Mouse (Mus musculus) embryonic facial prominence, embryonic 10.5 days (tissue): Measurements from ENCODE around the gene Tenm3. TPM values are rescaled to one million over a fixed set of nuclear protein-coding genes. Genes with fewer than 3 reads are reported as not detected.
A peak's percentile ranks its signal among the peaks of the same experiment; 100 is the strongest.

Experiments used
- DNase-seq: peaks from one replicate; pipeline ENCODE4 v3.0.0-alpha.2; 2017; ENCODE audit warnings: low spot score
- H3K27ac ChIP-seq: fragments of 300-500 bp; sonication (generic); replicated peaks from 2 replicates; pipeline ENCODE4 v1.5.1; 2016; ENCODE audit warnings: mild to moderate bottlenecking
- H3K27me3 ChIP-seq: fragments of 300-500 bp; sonication (generic); replicated peaks from 2 replicates; pipeline ENCODE4 v1.6.1; 2016; ENCODE audit warnings: low read depth, mild to moderate bottlenecking; ENCODE audit not compliant: poor library complexity, severe bottlenecking
- H3K36me3 ChIP-seq: fragments of 300-500 bp; sonication (generic); replicated peaks from 2 replicates; pipeline ENCODE4 v1.6.1; 2016; ENCODE audit warnings: mild to moderate bottlenecking, moderate library complexity
- H3K4me1 ChIP-seq: fragments of 300-500 bp; sonication (generic); 2 replicates; pipeline ENCODE4 v1.6.1; 2016
- H3K4me3 ChIP-seq: fragments of 300-500 bp; sonication (generic); 2 replicates; pipeline ENCODE4 v1.5.1; 2016; ENCODE audit warnings: mild to moderate bottlenecking, moderate library complexity
- H3K9me3 ChIP-seq: fragments of 300-500 bp; sonication (generic); 2 replicates; pipeline ENCODE4 v1.6.1; 2016; ENCODE audit warnings: mild to moderate bottlenecking
- WGBS: fragments of 180-500 bp; shearing (Covaris S2); methylation state at CpG from one replicate; pipeline ENCODE4 v1.1.7; 2016; 5-methylcytosine and 5-hydroxymethylcytosine counted together
- polyA plus RNA-seq: library from polyadenylated mRNA; unstranded; fragments of >200 nt; fragmentation: Nextera tagmentation; extraction: Ambion mirVana; gene quantifications from 2 replicates; pipeline ENCODE4 v1.2.1, GENCODE M21; 2016

The Tenm3 gene
- polyA plus RNA-seq, 1 experiment from 2014 or later = 44.0 TPM

- peaks cover 24% of the 10 kb centered on the region for H3K4me1 ChIP-seq
- no peak for DNase-seq
- no peak overlapping the region for H3K27ac ChIP-seq
- no peaks in the 10 kb centered on the region for H3K27me3 ChIP-seq
- H3K4me3 ChIP-seq = no peak overlapping the region
- 85% methylated on average over 11 of the region's 11 CpGs for WGBS
- H3K36me3 ChIP-seq = peaks cover 33% of the 10 kb centered on the region
- H3K9me3 ChIP-seq = no peaks in the 10 kb centered on the region
Observed at GRCm38 (mm10) chr8:48313210-48313984, 530.4 kb downstream of the Tenm3 start.

- peaks cover 24% of the 10 kb centered on the region for H3K4me1 ChIP-seq
- no peaks in the 10 kb centered on the region for H3K27me3 ChIP-seq
- no peak overlapping the region for H3K27ac ChIP-seq
- WGBS = 90% methylated on average over 3 of the region's 3 CpGs
- no peak overlapping the region for H3K4me3 ChIP-seq
- DNase-seq = no peak
- H3K36me3 ChIP-seq = peaks cover 32% of the 10 kb centered on the region
- H3K9me3 ChIP-seq = no peaks in the 10 kb centered on the region
Observed at GRCm38 (mm10) chr8:48311706-48312105, 532.0 kb downstream of the Tenm3 start.

DNA sequence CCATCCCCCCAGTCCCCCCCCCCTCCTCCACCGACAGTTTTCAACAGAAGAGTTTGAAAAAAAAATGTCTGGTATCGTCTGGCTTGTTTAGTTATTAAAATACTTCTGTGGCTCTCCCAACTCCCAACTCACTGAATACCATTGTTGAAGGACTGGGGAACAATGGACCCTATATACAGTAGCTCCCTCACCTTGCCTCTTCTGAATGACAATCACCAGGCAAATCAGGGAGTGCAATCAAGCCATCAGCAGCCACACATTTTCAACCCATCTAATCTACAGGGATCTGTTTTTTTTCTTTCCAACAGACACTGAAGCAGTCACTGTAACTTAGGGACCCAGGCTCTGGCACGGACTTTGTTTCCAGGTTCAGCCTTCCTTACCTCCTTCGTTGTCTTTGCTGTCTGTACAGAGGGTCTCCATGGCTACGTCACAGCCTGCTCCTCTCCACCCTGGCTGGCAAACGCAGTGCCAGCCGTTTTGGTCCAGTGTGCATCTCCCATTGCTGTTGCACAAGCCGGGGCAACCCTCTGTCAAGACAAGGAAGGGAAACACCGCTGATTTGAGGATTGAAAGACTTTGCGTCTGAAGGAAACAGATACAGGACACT is 533.4 kb downstream of the Tenm3 start:
- no peaks in the 10 kb centered on the region for H3K9me3 ChIP-seq
- no peak for DNase-seq
- whole genome bisulfite sequencing = 61% methylated on average over 10 of the region's 10 CpGs

DNA sequence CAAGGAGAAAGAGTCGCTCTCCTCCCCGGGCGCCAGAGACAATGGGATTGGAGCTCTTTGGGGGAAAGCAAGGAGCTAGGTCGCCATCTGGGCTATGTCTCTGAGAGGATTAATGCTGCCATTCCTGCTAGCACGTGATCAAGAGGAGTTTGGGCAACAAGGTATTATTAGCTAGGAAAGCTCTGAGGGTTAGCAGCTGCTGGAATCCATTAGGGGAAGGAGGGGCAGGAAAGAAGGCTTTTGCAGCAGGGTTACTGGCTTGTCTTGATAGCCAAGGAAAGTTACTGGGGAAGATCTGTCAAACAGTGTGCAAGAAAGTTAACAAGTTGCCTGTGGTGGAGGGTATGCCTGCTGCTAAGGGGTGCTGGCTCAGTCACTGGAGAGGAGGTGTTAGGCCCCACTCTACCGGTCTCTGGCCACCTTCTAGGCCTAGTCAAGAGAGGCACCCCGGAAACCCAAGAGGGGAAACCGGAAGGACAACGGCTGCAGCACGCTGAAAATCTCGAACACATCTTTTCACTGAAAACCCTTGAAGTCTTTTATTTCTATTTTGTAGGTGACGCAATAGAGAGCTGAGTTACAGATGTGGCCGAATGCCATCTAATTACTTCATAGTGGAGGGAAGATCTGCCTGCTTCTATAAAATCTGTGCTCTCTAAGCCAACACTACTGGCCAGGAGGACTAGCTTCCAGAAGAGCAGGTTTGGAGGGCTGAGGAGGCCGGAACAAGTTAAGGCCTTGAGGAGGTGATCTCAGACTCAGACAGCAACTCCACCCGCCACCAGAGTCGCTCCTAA is 534.4 kb downstream of the Tenm3 start:
- Histone ChIP-seq H3K27me3 (no peaks in the 10 kb centered on the region), H3K27ac (peak overlapping the region; percentile 67), H3K36me3 (peaks cover 36% of the 10 kb centered on the region), H3K4me1 (peaks cover 24% of the 10 kb centered on the region), H3K9me3 (no peaks in the 10 kb centered on the region), H3K4me3 (no peak overlapping the region)
- peak; percentile 59 for DNase-seq
- WGBS = 56% methylated on average over 16 of the region's 16 CpGs

More for the DNA sequence above, 533.4 kb downstream of the Tenm3 start:
- peaks cover 24% of the 10 kb centered on the region for H3K4me1 ChIP-seq
- peaks cover 36% of the 10 kb centered on the region for H3K36me3 ChIP-seq
- no peak overlapping the region for H3K4me3 ChIP-seq
- H3K27ac ChIP-seq = 0 out of 2 replicates have a peak overlapping the region, but pooled peaks have one; percentile 20
- no peaks in the 10 kb centered on the region for H3K27me3 ChIP-seq

DNA sequence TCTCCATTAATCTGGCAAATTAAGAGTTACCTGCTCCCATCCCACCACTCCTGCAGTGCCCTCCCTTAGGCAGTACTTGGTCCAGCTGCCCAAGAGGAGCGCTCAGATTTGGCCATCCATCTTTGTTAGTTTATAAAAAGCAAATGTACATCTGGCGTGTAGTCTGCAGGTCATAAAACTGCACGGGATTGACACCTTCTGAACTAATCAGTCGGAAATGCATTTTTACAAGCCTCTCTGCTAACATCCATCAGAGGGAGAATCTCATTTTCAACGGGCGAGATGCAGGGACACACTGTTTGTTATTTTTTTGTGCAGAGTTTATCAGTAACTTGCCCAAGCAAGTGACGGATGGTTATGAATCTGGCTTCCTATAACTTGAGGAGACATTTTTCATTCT is 539.5 kb downstream of the Tenm3 start:
- Histone ChIP-seq H3K27ac (no peak overlapping the region), H3K36me3 (peaks cover 56% of the 10 kb centered on the region), H3K4me3 (no peak overlapping the region), H3K27me3 (no peaks in the 10 kb centered on the region), H3K4me1 (peaks cover 20% of the 10 kb centered on the region), H3K9me3 (no peaks in the 10 kb centered on the region)
- DNase-seq = no peak
- 88% methylated on average over 7 of the region's 7 CpGs for WGBS

DNA sequence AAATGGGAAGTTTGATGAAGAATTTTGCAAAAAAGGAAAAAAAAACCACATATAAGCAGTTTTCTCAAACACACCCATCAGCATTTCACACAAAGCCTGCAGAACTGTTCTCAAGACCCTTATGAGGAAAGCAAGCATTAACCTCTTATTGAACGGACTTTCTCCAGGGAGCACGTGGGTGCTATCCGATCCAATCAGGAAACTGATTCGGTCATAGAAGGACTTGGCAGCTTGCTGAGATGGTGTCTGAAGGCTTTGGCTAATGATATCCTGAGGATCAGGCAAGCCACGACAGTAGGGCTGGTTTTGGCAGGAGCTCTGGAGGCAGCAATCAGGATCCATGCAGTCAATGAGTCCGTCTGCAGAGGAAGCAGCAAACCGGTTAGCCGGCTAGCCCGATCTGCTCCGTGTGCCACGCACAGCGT is 543.1 kb downstream of the Tenm3 start:
- Histone ChIP-seq H3K9me3 (no peaks in the 10 kb centered on the region), H3K4me1 (peaks cover 13% of the 10 kb centered on the region), H3K4me3 (no peak overlapping the region), H3K27ac (0 out of 2 replicates have a peak overlapping the region, but pooled peaks have one; percentile 2), H3K27me3 (no peaks in the 10 kb centered on the region), H3K36me3 (peaks cover 63% of the 10 kb centered on the region)
- DNase-seq = peak; percentile 28
- WGBS = 70% methylated on average over 12 of the region's 12 CpGs

DNA sequence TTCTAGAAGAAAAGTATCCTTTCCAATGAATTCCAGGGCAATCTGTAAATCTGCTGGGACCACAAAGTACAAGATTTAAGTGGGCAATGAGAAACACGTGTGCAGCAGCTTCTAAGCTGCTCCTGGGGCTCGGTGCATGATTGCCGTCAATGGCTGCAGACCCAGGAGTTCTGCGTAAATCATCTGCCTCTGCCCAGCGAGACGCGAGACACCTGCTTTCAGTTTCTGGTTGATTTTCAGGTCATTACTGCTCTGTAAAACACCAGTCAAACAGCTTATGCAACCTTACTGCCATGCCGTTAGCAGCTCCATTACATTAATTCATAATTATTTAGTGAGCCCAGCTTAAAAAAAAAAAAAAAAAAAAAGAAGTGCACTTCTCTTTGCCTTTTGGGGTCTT is 543.7 kb downstream of the Tenm3 start:
- Histone ChIP-seq H3K27ac (no peak overlapping the region), H3K4me3 (no peak overlapping the region), H3K9me3 (no peaks in the 10 kb centered on the region), H3K27me3 (no peaks in the 10 kb centered on the region), H3K36me3 (peaks cover 67% of the 10 kb centered on the region), H3K4me1 (peaks cover 13% of the 10 kb centered on the region)
- DNase-seq = peak; percentile 71
- 46% methylated on average over 8 of the region's 8 CpGs for WGBS

GRCm38 (mm10) chr8:48299341-48299740 is 544.4 kb downstream of the Tenm3 start:
- WGBS = 83% methylated on average over 12 of the region's 12 CpGs
- Histone ChIP-seq H3K36me3 (peaks cover 74% of the 10 kb centered on the region), H3K4me3 (no peak overlapping the region), H3K4me1 (peaks cover 13% of the 10 kb centered on the region), H3K27me3 (no peaks in the 10 kb centered on the region), H3K27ac (no peak overlapping the region), H3K9me3 (no peaks in the 10 kb centered on the region)
- no peak for DNase-seq

- H3K4me1 ChIP-seq = peaks cover 10% of the 10 kb centered on the region
- peaks cover 90% of the 10 kb centered on the region for H3K36me3 ChIP-seq
- no peaks in the 10 kb centered on the region for H3K27me3 ChIP-seq
- H3K4me3 ChIP-seq = no peak overlapping the region
- DNase-seq = no peak
- 94% methylated on average over 7 of the region's 7 CpGs for WGBS
- H3K9me3 ChIP-seq = no peaks in the 10 kb centered on the region
- no peak overlapping the region for H3K27ac ChIP-seq
Observed at GRCm38 (mm10) chr8:48296371-48296770, 547.4 kb downstream of the Tenm3 start.

DNA sequence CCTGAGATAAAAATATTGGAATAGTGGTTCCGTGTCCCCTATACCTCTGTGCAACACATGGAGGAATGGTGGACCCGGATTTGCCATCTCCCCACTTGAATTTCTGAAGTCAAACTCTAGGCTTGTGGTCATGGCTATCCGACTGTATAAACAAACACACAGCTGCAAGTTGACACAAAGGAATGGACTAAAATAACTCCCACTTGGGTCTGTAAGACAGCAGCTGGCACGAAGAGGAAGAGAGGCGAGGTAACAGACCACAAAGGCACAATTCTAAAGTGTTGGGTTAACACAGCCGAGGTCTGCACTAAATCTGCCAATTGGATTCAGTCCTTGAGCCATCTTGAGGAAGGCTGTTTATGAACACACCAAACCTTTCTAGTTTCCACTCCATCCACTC is 548.2 kb downstream of the Tenm3 start:
- Histone ChIP-seq H3K27me3 (no peaks in the 10 kb centered on the region), H3K4me1 (peaks cover 2% of the 10 kb centered on the region), H3K27ac (no peak overlapping the region), H3K36me3 (peaks cover 94% of the 10 kb centered on the region), H3K4me3 (no peak overlapping the region), H3K9me3 (no peaks in the 10 kb centered on the region)
- no peak for DNase-seq
- 84% methylated on average over 6 of the region's 6 CpGs for WGBS

- Histone ChIP-seq H3K4me1 (no peaks in the 10 kb centered on the region), H3K9me3 (no peaks in the 10 kb centered on the region), H3K4me3 (no peak overlapping the region), H3K27me3 (no peaks in the 10 kb centered on the region), H3K27ac (no peak overlapping the region), H3K36me3 (peaks cover 97% of the 10 kb centered on the region)
- 96% methylated on average over 3 of the region's 3 CpGs for WGBS
- no peak for DNase-seq
Observed at GRCm38 (mm10) chr8:48293797-48294196, 550.0 kb downstream of the Tenm3 start.

- peaks cover 8% of the 10 kb centered on the region for H3K4me1 ChIP-seq
- no peaks in the 10 kb centered on the region for H3K9me3 ChIP-seq
- peaks cover 88% of the 10 kb centered on the region for H3K36me3 ChIP-seq
- 95% methylated on average over 10 of the region's 10 CpGs for WGBS
- H3K4me3 ChIP-seq = no peak overlapping the region
- no peak overlapping the region for H3K27ac ChIP-seq
- no peaks in the 10 kb centered on the region for H3K27me3 ChIP-seq
- DNase-seq = no peak
Observed at GRCm38 (mm10) chr8:48285432-48285831, 558.3 kb downstream of the Tenm3 start.
